47 mouse cellular contexts compared by ENCODE assay signal in genomic region chr6:142245065-142245464, GRCm38 (mm10). TPM values are rescaled to one million over a fixed set of nuclear protein-coding genes. Genes with fewer than 3 reads are reported as not detected.
"Had no signal": no experiment of that assay in that cellular context is flagged by ENCODE, and none has a peak within 500 bp of the region (broad histone marks: within the 10 kb centered on the region; RNA-seq: fewer than 3 reads in every experiment).

No protein-coding gene starts in this region.

- H3K4me1 ChIP-seq: limb, embryonic 10.5 days; limb, embryonic 12.5 days; limb, embryonic 13.5 days; limb, embryonic 15.5 days; liver, embryonic 12.5 days; liver, embryonic 13.5 days; liver, embryonic 15.5 days; lung, embryonic 15.5 days; megakaryocyte, embryonic 14.5 days; midbrain, embryonic 10.5 days; midbrain, embryonic 12.5 days; midbrain, embryonic 13.5 days; midbrain, embryonic 15.5 days had no signal

- H3K4me3 ChIP-seq: left cerebral cortex, adult 2 months; limb, embryonic 10.5 days; limb, embryonic 12.5 days; limb, embryonic 13.5 days; limb, embryonic 15.5 days; liver, embryonic 12.5 days; liver, embryonic 13.5 days; liver, embryonic 15.5 days; lung, embryonic 15.5 days; megakaryocyte, embryonic 14.5 days; midbrain, embryonic 10.5 days; midbrain, embryonic 12.5 days; midbrain, embryonic 13.5 days; midbrain, embryonic 15.5 days; myocyte had no signal

- H3K36me3 ChIP-seq: limb, embryonic 10.5 days; limb, embryonic 12.5 days; limb, embryonic 13.5 days; limb, embryonic 15.5 days; liver, embryonic 12.5 days; liver, embryonic 13.5 days; liver, embryonic 15.5 days; lung, embryonic 15.5 days; midbrain, embryonic 10.5 days; midbrain, embryonic 12.5 days; midbrain, embryonic 13.5 days; midbrain, embryonic 15.5 days had no signal

- H3K9me3 ChIP-seq: limb, embryonic 10.5 days; limb, embryonic 12.5 days; limb, embryonic 13.5 days; limb, embryonic 15.5 days; liver, embryonic 13.5 days; liver, embryonic 15.5 days; lung, embryonic 15.5 days; midbrain, embryonic 10.5 days; midbrain, embryonic 12.5 days; midbrain, embryonic 13.5 days; midbrain, embryonic 15.5 days had no signal

- DNase-seq: left cerebral cortex, postnatal 4 days; liver; liver, embryonic 13.5 days; liver, postnatal 0 days; lung, adult 18-20 months; lung, adult 2 months; lung, embryonic 14.5 days; lung, postnatal 10 days; lung, postnatal 14 days; lung, postnatal 36 days; lung, postnatal 4 days; midbrain, embryonic 14.5 days had no signal

- H3K27me3 ChIP-seq: limb, embryonic 12.5 days; limb, embryonic 13.5 days; limb, embryonic 15.5 days; liver, embryonic 12.5 days; liver, embryonic 13.5 days; liver, embryonic 15.5 days; lung, embryonic 15.5 days; megakaryocyte, embryonic 14.5 days; midbrain, embryonic 12.5 days; midbrain, embryonic 13.5 days; midbrain, embryonic 15.5 days had no signal

- ATAC-seq: liver, embryonic 12.5 days; liver, postnatal 0 days; lung, postnatal 0 days; midbrain, embryonic 13.5 days; midbrain, embryonic 15.5 days; midbrain, embryonic 16.5 days had no signal

- H3K27ac ChIP-seq: left cerebral cortex, adult 2 months; limb, embryonic 10.5 days; limb, embryonic 12.5 days; limb, embryonic 13.5 days; limb, embryonic 15.5 days; liver, embryonic 12.5 days; liver, embryonic 13.5 days; liver, embryonic 14.5 days; liver, embryonic 15.5 days; lung, embryonic 15.5 days; macrophage; midbrain, embryonic 10.5 days; midbrain, embryonic 12.5 days; midbrain, embryonic 13.5 days; midbrain, embryonic 15.5 days had no signal

- H3K9ac ChIP-seq: limb, embryonic 12.5 days; limb, embryonic 13.5 days; limb, embryonic 15.5 days; liver, embryonic 12.5 days; liver, embryonic 13.5 days; liver, embryonic 14.5 days; liver, embryonic 15.5 days; liver, postnatal 0 days; lung, embryonic 14.5 days; lung, embryonic 15.5 days; midbrain, embryonic 12.5 days; midbrain, embryonic 13.5 days; midbrain, embryonic 15.5 days had no signal

- H3K4me2 ChIP-seq: limb, embryonic 12.5 days; limb, embryonic 13.5 days; limb, embryonic 15.5 days; liver, embryonic 11.5 days; liver, embryonic 12.5 days; liver, embryonic 13.5 days; liver, embryonic 15.5 days; lung, embryonic 14.5 days; lung, embryonic 15.5 days; midbrain, embryonic 11.5 days; midbrain, embryonic 12.5 days; midbrain, embryonic 13.5 days; midbrain, embryonic 15.5 days had no signal

RNA-seq across cellular contexts. Expression of gene Slco1a6, which starts 36.7 kb away (rescaled TPM):
- total RNA-seq: left cerebral cortex, postnatal 14 days; left cerebral cortex, postnatal 25 days; liver, adult 2 months; megakaryocyte progenitor cell, adult 5-6 weeks; megakaryocyte, adult 5-6 weeks; megakaryocyte-erythroid progenitor cell, adult 5-6 weeks; midbrain, postnatal 0 days; monocyte, adult 5-6 weeks had no signal
- polyA plus RNA-seq: limb, embryonic 10.5 days; limb, embryonic 11.5 days; limb, embryonic 12.5 days; limb, embryonic 13.5 days; limb, embryonic 14.5 days; limb, embryonic 15.5 days; liver, adult 2 months; liver, embryonic 11.5 days; liver, embryonic 12.5 days; liver, embryonic 13.5 days; liver, embryonic 14.5 days; liver, embryonic 15.5 days; liver, embryonic 16.5 days; liver, postnatal 0 days; lung, adult 2 months; lung, embryonic 14.5 days; lung, embryonic 15.5 days; lung, embryonic 16.5 days; lung, postnatal 0 days; macrophage; midbrain, embryonic 10.5 days; midbrain, embryonic 11.5 days; midbrain, embryonic 12.5 days; midbrain, embryonic 13.5 days; midbrain, embryonic 16.5 days; midbrain, postnatal 0 days had no signal

RNA-seq across cellular contexts. Expression of gene Iapp, which starts 53.2 kb away (rescaled TPM):
- total RNA-seq: left cerebral cortex, adult 2 months; left cerebral cortex, adult 8-10 months; left cerebral cortex, postnatal 10 days; left cerebral cortex, postnatal 14 days; left cerebral cortex, postnatal 25 days; left cerebral cortex, postnatal 36 days; left cerebral cortex, postnatal 4 days; liver, adult 2 months; megakaryocyte progenitor cell, adult 5-6 weeks; megakaryocyte, adult 5-6 weeks; megakaryocyte-erythroid progenitor cell, adult 5-6 weeks; midbrain, postnatal 0 days; monocyte, adult 5-6 weeks had no signal
- polyA plus RNA-seq: limb, embryonic 10.5 days; limb, embryonic 11.5 days; limb, embryonic 12.5 days; limb, embryonic 13.5 days; limb, embryonic 14.5 days; limb, embryonic 15.5 days; liver, adult 2 months; liver, embryonic 11.5 days; liver, embryonic 12.5 days; liver, embryonic 13.5 days; liver, postnatal 0 days; lung, adult 2 months; lung, embryonic 14.5 days; lung, embryonic 16.5 days; macrophage; midbrain, embryonic 14.5 days; midbrain, embryonic 15.5 days; midbrain, embryonic 16.5 days; myocyte had no signal
